15 mouse cellular contexts compared by ENCODE assay signal in the genomic region with DNA sequence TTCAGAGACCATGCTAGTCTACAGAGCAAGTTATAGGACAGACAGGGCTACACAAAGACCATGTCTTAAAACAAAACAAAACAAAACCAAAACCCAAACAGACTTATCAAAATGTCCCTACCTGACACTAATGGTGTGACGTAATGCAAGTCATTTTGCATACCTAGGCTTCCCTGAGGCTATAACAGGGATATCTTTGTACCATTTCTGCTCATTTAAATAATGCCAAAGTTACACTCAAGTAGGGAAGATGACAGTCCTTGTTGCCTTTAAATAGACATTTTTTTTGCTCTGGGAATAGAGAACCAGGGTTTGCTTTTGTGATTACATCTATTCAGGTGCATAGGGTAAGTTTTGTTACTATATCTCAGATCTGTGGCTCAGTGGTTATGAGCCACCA. TPM values are rescaled to one million over a fixed set of nuclear protein-coding genes. Genes with fewer than 3 reads are reported as not detected.
DNase-seq lines count a peak whose midpoint lies in the region; ATAC-seq and TF ChIP-seq lines count a peak whose summit lies in the region.
"Had no signal": no experiment of that assay in that cellular context is flagged by ENCODE, and none has a peak within 500 bp of the region (broad histone marks: within the 10 kb centered on the region; RNA-seq: fewer than 3 reads in every experiment).

No protein-coding gene starts in this region.

- peak overlapping the region; percentile 94; the same call in 1 of the 2 replicates for H3K4me3 ChIP-seq in forebrain, embryonic 10.5 days
- H3K4me3 ChIP-seq in forebrain, postnatal 0 days (ENCODE audit: low read depth, low read length), result no peak overlapping the region
- peak overlapping the region; percentile 90; the same call in 1 of the 2 replicates for H3K4me3 ChIP-seq in kidney, embryonic 15.5 days (replicated peaks)
- H3K4me3 ChIP-seq in kidney, embryonic 16.5 days (ENCODE audit: low read length), result no peak overlapping the region
- no peak overlapping the region for H3K4me3 ChIP-seq in limb, embryonic 12.5 days (replicated peaks)

- TF ChIP-seq CTCF in forebrain, postnatal 0 days (IDR thresholded peaks at IDR 0.05; ENCODE audit: low read depth), result no peak

- H3K27ac ChIP-seq in forebrain, embryonic 10.5 days, result no peak overlapping the region
- no peak overlapping the region for H3K27ac ChIP-seq in forebrain, postnatal 0 days (ENCODE audit: low read depth, low read length)
- no peak overlapping the region for H3K27ac ChIP-seq in kidney, embryonic 15.5 days
- H3K27ac ChIP-seq in kidney, embryonic 16.5 days (ENCODE audit: low read length), result no peak overlapping the region
- H3K27ac ChIP-seq in limb, embryonic 12.5 days, result no peak overlapping the region

- 91% methylated on average over 1 of the region's 1 CpGs for WGBS in forebrain, embryonic 10.5 days
- 90% methylated on average over 1 of the region's 1 CpGs for WGBS in forebrain, postnatal 0 days
- WGBS in kidney, embryonic 15.5 days, result 90% methylated on average over 1 of the region's 1 CpGs
- WGBS in kidney, embryonic 16.5 days, result 93% methylated on average over 1 of the region's 1 CpGs
- 83% methylated on average over 1 of the region's 1 CpGs for WGBS in limb, embryonic 12.5 days

- H3K4me1 ChIP-seq in forebrain, embryonic 10.5 days, result peaks cover 25% of the 10 kb centered on the region
- no peaks in the 10 kb centered on the region for H3K4me1 ChIP-seq in forebrain, postnatal 0 days (ENCODE audit: insufficient read depth)
- peaks cover 28% of the 10 kb centered on the region for H3K4me1 ChIP-seq in kidney, embryonic 15.5 days
- peaks cover 17% of the 10 kb centered on the region for H3K4me1 ChIP-seq in kidney, embryonic 16.5 days (ENCODE audit: insufficient read depth, low read length)
- H3K4me1 ChIP-seq in limb, embryonic 12.5 days (replicated peaks), result peaks cover 18% of the 10 kb centered on the region

- H3K9me3 ChIP-seq in forebrain, embryonic 10.5 days, result no peaks in the 10 kb centered on the region
- no peaks in the 10 kb centered on the region for H3K9me3 ChIP-seq in forebrain, postnatal 0 days (ENCODE audit: low read length)
- no peaks in the 10 kb centered on the region for H3K9me3 ChIP-seq in kidney, embryonic 15.5 days (replicated peaks)
- no peaks in the 10 kb centered on the region for H3K9me3 ChIP-seq in kidney, embryonic 16.5 days (ENCODE audit: low read length)
- no peaks in the 10 kb centered on the region for H3K9me3 ChIP-seq in limb, embryonic 12.5 days

- DNase-seq in forebrain, embryonic 10.5 days (ENCODE audit: extremely low spot score, low spot score), result no peak
- no peak for DNase-seq in forebrain, postnatal 0 days
- DNase-seq in A20 (ENCODE audit: low read depth, low spot score), result peak; percentile 40
- no peak for DNase-seq in adrenal gland, postnatal 4 days (ENCODE audit: low spot score in 2 of 2)
- DNase-seq in layer of hippocampus, postnatal 25 days (ENCODE audit: extremely low spot score in 1 of 2, low spot score in 1 of 2), result no peak
- DNase-seq: cerebellum, adult 2 months; gastrocnemius, postnatal 14 days; kidney, postnatal 4 days; thymus, adult 2 months had no signal

- H3K4me2 ChIP-seq in forebrain, postnatal 0 days (ENCODE audit: low read depth), result no peak overlapping the region
- peak overlapping the region; percentile 67; the same call in 1 of the 2 replicates for H3K4me2 ChIP-seq in kidney, embryonic 15.5 days
- H3K4me2 ChIP-seq in kidney, embryonic 16.5 days (replicated peaks; ENCODE audit: low read depth, low read length), result no peak overlapping the region
- H3K4me2 ChIP-seq in limb, embryonic 12.5 days, result 0 out of 2 replicates have a peak overlapping the region, but pooled peaks have one; percentile 72

- H3K9ac ChIP-seq in forebrain, postnatal 0 days, result no peak overlapping the region
- H3K9ac ChIP-seq in kidney, embryonic 15.5 days, result no peak overlapping the region
- no peak overlapping the region for H3K9ac ChIP-seq in kidney, embryonic 16.5 days (replicated peaks; ENCODE audit: low read length)
- H3K9ac ChIP-seq in limb, embryonic 12.5 days (replicated peaks), result no peak overlapping the region

- H3K36me3 ChIP-seq in forebrain, embryonic 10.5 days (replicated peaks), result peaks cover 47% of the 10 kb centered on the region
- peaks cover 15% of the 10 kb centered on the region for H3K36me3 ChIP-seq in forebrain, postnatal 0 days (ENCODE audit: insufficient read depth)
- H3K36me3 ChIP-seq in kidney, embryonic 15.5 days, result peaks cover 32% of the 10 kb centered on the region
- peaks cover 22% of the 10 kb centered on the region for H3K36me3 ChIP-seq in kidney, embryonic 16.5 days (ENCODE audit: insufficient read depth, low read length)
- H3K36me3 ChIP-seq in limb, embryonic 12.5 days, result peaks cover 35% of the 10 kb centered on the region

- no peak for ATAC-seq in forebrain, postnatal 0 days
- no peak for ATAC-seq in kidney, embryonic 15.5 days (replicated peaks; ENCODE audit: low FRiP score)
- ATAC-seq in kidney, embryonic 16.5 days (ENCODE audit: low FRiP score, low TSS enrichment), result no peak
- ATAC-seq in limb, embryonic 12.5 days (ENCODE audit: insufficient number of reproducible peaks, insufficient read depth, low FRiP score, low TSS enrichment, low read depth), result no peak
- ATAC-seq: intestine, embryonic 16.5 days had no signal

- H3K27me3 ChIP-seq in forebrain, embryonic 10.5 days (ENCODE audit: poor library complexity, severe bottlenecking), result no peaks in the 10 kb centered on the region
- H3K27me3 ChIP-seq in forebrain, postnatal 0 days (ENCODE audit: insufficient read depth, low read length), result no peaks in the 10 kb centered on the region
- H3K27me3 ChIP-seq in kidney, embryonic 15.5 days, result no peaks in the 10 kb centered on the region
- no peaks in the 10 kb centered on the region for H3K27me3 ChIP-seq in kidney, embryonic 16.5 days (ENCODE audit: insufficient read depth, low read length)
- H3K27me3 ChIP-seq in limb, embryonic 12.5 days, result no peaks in the 10 kb centered on the region

RNA-seq across cellular contexts. Expression of a gene that starts 2.4 kb away (rescaled TPM):
- 421 and 423 TPM in 2 replicates for polyA plus RNA-seq in forebrain, embryonic 10.5 days (2016; fragmentation: Nextera tagmentation; extraction: Ambion mirVana)
- 27.5 and 34.4 TPM in 2 replicates for total RNA-seq in forebrain, postnatal 0 days (2014; rRNA removed)
- 84.1 and 109 TPM in 2 replicates for polyA plus RNA-seq in forebrain, postnatal 0 days (2015; fragmentation: Nextera tagmentation; extraction: Ambion mirVana)
- polyA plus RNA-seq in kidney, embryonic 15.5 days (2015; fragmentation: Nextera tagmentation; extraction: Ambion mirVana), result 247 and 264 TPM in 2 replicates
- 206 and 252 TPM in 2 replicates for polyA plus RNA-seq in kidney, embryonic 16.5 days (2015; fragmentation: Nextera tagmentation; extraction: Ambion mirVana)
- polyA plus RNA-seq in limb, embryonic 12.5 days (2016; fragmentation: Nextera tagmentation; extraction: Ambion mirVana), result 304 and 327 TPM in 2 replicates
- total RNA-seq in adrenal gland, postnatal 4 days (2021), result 100 to 1,000 TPM; 145 to 146 TPM
- total RNA-seq in layer of hippocampus, postnatal 25 days (2021), result 10 to 100 TPM; 73.8 to 73.9 TPM

RNA-seq across cellular contexts. Expression of a gene that starts 27.0 kb away (rescaled TPM):
- 98.8 and 119 TPM in 2 replicates for polyA plus RNA-seq in forebrain, embryonic 10.5 days (2016; fragmentation: Nextera tagmentation; extraction: Ambion mirVana)
- total RNA-seq in forebrain, postnatal 0 days (2014; rRNA removed), result 5.0 and 9.4 TPM in 2 replicates
- polyA plus RNA-seq in forebrain, postnatal 0 days (2015; fragmentation: Nextera tagmentation; extraction: Ambion mirVana), result 11.2 and 12.8 TPM in 2 replicates
- polyA plus RNA-seq in kidney, embryonic 15.5 days (2015; fragmentation: Nextera tagmentation; extraction: Ambion mirVana), result 17.3 and 22.5 TPM in 2 replicates
- polyA plus RNA-seq in kidney, embryonic 16.5 days (2015; fragmentation: Nextera tagmentation; extraction: Ambion mirVana), result 21.0 and 22.5 TPM in 2 replicates
- 74.2 and 78.4 TPM in 2 replicates for polyA plus RNA-seq in limb, embryonic 12.5 days (2016; fragmentation: Nextera tagmentation; extraction: Ambion mirVana)
- total RNA-seq in adrenal gland, postnatal 4 days (2021), result 1 to 10 TPM; 2.3 to 2.5 TPM
- total RNA-seq in layer of hippocampus, postnatal 25 days (2021), result 10 to 100 TPM; 12.7 to 13.4 TPM
- total RNA-seq: hematopoietic stem cell, adult 5-6 weeks; megakaryocyte-erythroid progenitor cell, adult 5-6 weeks had no signal

RNA-seq across cellular contexts. Expression of a gene that starts 37.7 kb away (rescaled TPM):
- 28.7 and 29.2 TPM in 2 replicates for polyA plus RNA-seq in forebrain, embryonic 10.5 days (2016; fragmentation: Nextera tagmentation; extraction: Ambion mirVana)
- total RNA-seq in forebrain, postnatal 0 days (2014; rRNA removed), result 59.3 and 77.2 TPM in 2 replicates
- 44.3 and 46.0 TPM in 2 replicates for polyA plus RNA-seq in forebrain, postnatal 0 days (2015; fragmentation: Nextera tagmentation; extraction: Ambion mirVana)
- 37.4 and 40.8 TPM in 2 replicates for polyA plus RNA-seq in kidney, embryonic 15.5 days (2015; fragmentation: Nextera tagmentation; extraction: Ambion mirVana)
- 41.3 and 44.1 TPM in 2 replicates for polyA plus RNA-seq in kidney, embryonic 16.5 days (2015; fragmentation: Nextera tagmentation; extraction: Ambion mirVana)
- 29.0 and 31.5 TPM in 2 replicates for polyA plus RNA-seq in limb, embryonic 12.5 days (2016; fragmentation: Nextera tagmentation; extraction: Ambion mirVana)
- total RNA-seq in adrenal gland, postnatal 4 days (2021), result 100 to 1,000 TPM; 156 to 163 TPM
- 10 to 100 TPM; 71.6 to 76.2 TPM for total RNA-seq in layer of hippocampus, postnatal 25 days (2021)

RNA-seq across cellular contexts. Expression of a gene that starts 39.7 kb away (rescaled TPM):
- polyA plus RNA-seq in forebrain, embryonic 10.5 days (2016; fragmentation: Nextera tagmentation; extraction: Ambion mirVana), result 7.2 and 7.6 TPM in 2 replicates
- 5.7 and 9.9 TPM in 2 replicates for total RNA-seq in forebrain, postnatal 0 days (2014; rRNA removed)
- 14.9 and 18.4 TPM in 2 replicates for polyA plus RNA-seq in forebrain, postnatal 0 days (2015; fragmentation: Nextera tagmentation; extraction: Ambion mirVana)
- polyA plus RNA-seq in kidney, embryonic 15.5 days (2015; fragmentation: Nextera tagmentation; extraction: Ambion mirVana), result 38.0 and 42.3 TPM in 2 replicates
- polyA plus RNA-seq in kidney, embryonic 16.5 days (2015; fragmentation: Nextera tagmentation; extraction: Ambion mirVana), result 38.8 and 45.7 TPM in 2 replicates
- 11.1 and 11.6 TPM in 2 replicates for polyA plus RNA-seq in limb, embryonic 12.5 days (2016; fragmentation: Nextera tagmentation; extraction: Ambion mirVana)
- total RNA-seq in adrenal gland, postnatal 4 days (2021), result 10 to 100 TPM; 21.3 to 21.5 TPM
- 1 to 10 TPM; 4.2 to 6.5 TPM for total RNA-seq in layer of hippocampus, postnatal 25 days (2021)

RNA-seq across cellular contexts. Expression of a gene that starts 49.4 kb away (rescaled TPM):
- polyA plus RNA-seq in forebrain, embryonic 10.5 days (2016; fragmentation: Nextera tagmentation; extraction: Ambion mirVana), result 9.1 and 11.8 TPM in 2 replicates
- total RNA-seq in forebrain, postnatal 0 days (2014; rRNA removed), result 3.4 and 5.9 TPM in 2 replicates
- 8.2 and 11.2 TPM in 2 replicates for polyA plus RNA-seq in forebrain, postnatal 0 days (2015; fragmentation: Nextera tagmentation; extraction: Ambion mirVana)
- polyA plus RNA-seq in kidney, embryonic 15.5 days (2015; fragmentation: Nextera tagmentation; extraction: Ambion mirVana), result 5.9 and 6.6 TPM in 2 replicates
- polyA plus RNA-seq in kidney, embryonic 16.5 days (2015; fragmentation: Nextera tagmentation; extraction: Ambion mirVana), result 5.8 and 6.0 TPM in 2 replicates
- 8.5 and 10.2 TPM in 2 replicates for polyA plus RNA-seq in limb, embryonic 12.5 days (2016; fragmentation: Nextera tagmentation; extraction: Ambion mirVana)
- 1 to 10 TPM; 1.7 to 2.2 TPM for total RNA-seq in adrenal gland, postnatal 4 days (2021)
- total RNA-seq in layer of hippocampus, postnatal 25 days (2021), result 10 to 100 TPM in 1 of 2 experiments, 1 to 10 TPM in 1; 9.4 to 11.5 TPM

Comparison
In these comparisons a context has a peak if more than half of its experiments do, and no peak if none do; other contexts are left out.
1. H3K4me3 ChIP-seq: peak in forebrain, embryonic 10.5 days (single experiment) and kidney, embryonic 15.5 days (single experiment); none in forebrain, postnatal 0 days (single experiment), kidney, embryonic 16.5 days (single experiment) and limb, embryonic 12.5 days (single experiment).
2. H3K4me2 ChIP-seq: peak in kidney, embryonic 15.5 days (single experiment) and limb, embryonic 12.5 days (single experiment); none in forebrain, postnatal 0 days (single experiment) and kidney, embryonic 16.5 days (single experiment).